Mouse (Mus musculus): Measurements from ENCODE around the gene Nom1.

Nom1 gene

DNA sequence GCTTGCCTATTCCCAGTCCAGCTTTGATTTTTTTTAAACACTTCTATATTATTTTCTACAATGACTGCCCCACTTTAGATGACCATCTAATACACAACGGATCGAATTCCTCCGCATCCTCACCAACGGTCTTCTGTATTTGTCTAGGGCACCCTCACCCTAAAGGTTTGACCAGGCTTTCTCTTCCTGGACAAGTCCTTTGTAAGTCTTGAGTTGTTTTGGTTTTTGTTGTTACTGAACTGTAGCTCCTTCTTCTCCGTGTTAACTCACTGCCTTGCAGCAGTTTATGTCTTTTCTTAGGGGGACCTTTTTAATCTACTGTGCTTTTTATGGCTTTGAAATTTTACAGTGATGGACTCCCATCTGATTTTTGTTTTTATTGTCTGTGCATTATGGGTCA lies 35.8 kb downstream of the Nom1 start:
- in situ Hi-C loops (cut with MboI; ENCODE audit: unreplicated experiment in 2 of 2): no loop called here

DNA sequence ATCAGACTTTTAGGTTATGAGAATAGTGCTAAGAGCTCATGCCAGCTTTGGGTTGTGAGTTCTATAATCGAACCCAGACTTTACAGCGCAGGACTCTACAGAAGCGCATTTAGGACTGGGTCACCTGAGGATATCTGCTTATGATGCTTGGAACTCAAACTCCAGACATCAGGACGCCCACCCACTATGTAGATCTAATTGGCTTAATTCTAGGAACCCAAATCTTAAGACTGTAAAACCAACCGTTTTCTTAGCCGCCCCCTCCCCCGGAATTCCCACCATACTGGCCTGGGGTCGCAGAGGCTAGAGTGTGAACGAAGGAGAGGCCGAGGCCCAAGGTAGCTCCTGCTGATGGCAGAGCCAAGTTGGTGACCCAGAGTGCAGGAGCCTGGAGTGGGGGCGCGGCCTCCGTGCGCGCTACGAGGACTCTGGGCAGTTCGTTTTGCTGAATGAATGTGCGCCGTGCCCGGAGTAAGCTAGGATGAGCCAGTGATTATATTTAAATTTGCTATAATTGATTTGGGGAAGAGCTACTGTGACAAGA lies 36.5 kb downstream of the Nom1 start:
- in situ Hi-C loops (cut with MboI; ENCODE audit: unreplicated experiment in 2 of 2): no loop called here

DNA sequence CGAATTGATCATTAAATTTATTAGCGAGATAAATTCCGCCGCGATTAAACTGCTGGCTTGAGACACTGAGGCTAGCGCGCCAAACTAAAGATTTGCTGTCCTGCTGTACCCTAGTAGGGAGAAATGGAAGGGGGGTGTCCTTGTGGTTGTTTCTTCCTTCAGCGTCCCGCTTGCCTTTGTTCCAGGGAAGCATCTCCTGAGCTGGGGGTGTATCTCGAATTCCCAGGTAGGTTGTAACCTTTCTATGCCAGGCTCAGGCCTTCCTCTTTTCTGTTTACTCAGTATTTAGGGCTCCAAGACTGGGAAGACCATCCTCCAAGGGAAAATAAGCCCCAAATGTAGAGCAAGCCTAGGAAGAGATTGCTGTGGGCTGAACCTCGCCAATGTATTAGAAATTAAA lies 36.9 kb downstream of the Nom1 start:
- in situ Hi-C loops (cut with MboI; ENCODE audit: unreplicated experiment in 2 of 2): no loop called here

DNA sequence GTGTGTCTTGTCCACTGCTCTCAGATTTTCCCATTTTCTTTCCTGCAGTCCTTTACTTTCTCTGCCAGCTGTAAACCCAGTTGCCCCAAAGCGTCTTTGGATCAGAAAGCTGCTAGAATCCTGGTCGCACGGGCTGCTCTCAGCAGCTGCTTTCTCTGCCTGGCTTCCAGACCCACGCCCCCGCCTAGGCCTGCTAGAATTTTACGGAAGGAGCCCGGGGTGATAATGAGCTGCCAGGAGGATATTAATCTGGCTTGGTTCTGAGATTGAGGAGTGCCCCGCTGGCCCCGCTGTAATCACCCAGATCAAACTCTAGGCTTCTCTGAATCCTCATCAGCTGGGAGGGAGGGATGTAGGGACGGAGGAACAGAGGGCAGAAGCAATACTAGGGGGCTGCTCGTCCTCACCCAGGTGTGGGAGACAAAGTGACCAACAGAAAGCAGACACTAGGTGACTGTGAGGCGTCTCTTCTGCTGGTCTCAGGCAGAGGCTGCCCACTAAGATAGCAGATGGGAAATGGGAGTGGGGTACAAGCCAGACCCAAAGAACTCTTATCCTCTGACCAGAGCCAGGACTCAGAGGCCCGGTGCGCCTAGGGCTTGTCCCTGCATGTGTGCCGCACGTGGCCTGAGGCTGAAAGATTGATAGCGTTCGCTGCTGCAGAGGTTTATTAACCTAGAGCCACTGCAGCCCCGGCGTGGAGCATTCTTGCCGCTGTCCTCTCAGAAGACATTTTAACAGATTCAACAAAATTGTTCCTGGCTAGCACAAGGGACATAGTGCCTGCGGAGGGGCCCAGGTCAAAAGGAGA lies 37.6 kb downstream of the Nom1 start:
- in situ Hi-C loops (cut with MboI; ENCODE audit: unreplicated experiment in 2 of 2): no loop called here

DNA sequence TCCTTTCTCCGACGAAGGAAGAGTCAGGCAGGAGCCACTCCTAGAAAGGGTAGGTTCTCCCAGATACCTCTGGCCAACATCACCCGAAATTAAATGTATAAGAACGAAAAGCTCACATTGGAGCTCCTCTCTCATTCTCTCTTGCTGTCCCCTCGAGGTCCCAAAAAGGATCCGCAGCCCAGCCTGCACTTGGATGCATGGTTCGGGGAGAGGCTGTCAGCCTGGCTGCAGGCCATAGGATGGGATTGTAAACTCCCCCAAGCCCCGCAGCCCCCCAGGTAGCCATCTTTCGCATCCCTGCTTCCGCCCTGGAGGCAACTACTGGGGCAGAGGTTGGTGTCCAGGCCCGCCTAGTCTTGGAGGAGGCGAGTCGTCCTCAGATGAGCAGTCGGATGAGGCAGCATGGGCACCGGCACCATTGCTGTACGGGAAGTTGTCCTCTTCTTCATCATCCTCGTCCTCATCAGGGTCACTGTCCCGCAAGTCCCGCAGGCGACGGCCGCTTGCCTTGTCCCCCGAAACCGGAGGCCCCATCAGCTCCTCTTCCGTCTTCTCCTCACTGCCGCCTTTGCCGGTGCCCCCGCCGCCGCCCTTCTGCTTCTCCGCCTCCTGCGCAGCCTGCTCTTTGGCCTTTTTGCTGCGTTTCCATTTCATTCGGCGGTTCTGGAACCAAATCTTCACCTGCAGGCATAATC lies 39.2 kb downstream of the Nom1 start:
- in situ Hi-C loops (cut with MboI; ENCODE audit: unreplicated experiment in 2 of 2): no loop called here

DNA sequence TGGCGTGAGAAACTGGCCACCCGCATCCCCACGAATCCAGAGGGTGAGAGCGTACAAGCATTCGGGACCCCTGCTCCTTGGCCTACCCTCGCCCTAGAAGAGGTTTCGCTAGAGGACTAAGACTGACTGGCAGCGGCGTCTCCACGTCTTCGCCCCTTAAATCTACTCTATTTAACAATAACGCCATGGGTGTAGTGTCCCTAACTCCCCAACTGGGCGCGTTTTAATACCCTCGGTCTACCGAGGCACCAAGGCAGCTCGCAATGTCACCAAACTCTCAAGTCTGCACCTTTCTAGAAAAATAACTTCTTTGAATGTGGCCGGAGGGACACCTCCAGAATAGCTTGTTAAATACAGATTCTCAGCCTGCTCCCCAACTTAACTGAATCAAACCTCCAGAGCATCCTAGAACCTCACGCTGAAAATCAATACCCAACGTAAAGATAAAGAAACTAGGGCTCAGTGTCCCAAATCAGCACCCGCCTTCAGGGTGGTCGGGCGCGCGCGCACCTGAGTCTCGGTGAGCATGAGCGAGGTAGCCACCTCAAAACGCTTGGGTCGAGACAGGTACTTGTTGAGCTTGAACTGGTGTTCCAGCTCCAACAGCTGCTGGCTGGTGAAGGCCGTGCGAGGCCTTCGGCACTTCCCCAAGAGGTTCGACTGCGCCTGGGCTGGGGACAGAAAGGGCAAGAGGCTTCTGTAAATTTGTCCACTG lies 39.9 kb downstream of the Nom1 start:
- in situ Hi-C loops (cut with MboI; ENCODE audit: unreplicated experiment in 2 of 2): no loop called here

DNA sequence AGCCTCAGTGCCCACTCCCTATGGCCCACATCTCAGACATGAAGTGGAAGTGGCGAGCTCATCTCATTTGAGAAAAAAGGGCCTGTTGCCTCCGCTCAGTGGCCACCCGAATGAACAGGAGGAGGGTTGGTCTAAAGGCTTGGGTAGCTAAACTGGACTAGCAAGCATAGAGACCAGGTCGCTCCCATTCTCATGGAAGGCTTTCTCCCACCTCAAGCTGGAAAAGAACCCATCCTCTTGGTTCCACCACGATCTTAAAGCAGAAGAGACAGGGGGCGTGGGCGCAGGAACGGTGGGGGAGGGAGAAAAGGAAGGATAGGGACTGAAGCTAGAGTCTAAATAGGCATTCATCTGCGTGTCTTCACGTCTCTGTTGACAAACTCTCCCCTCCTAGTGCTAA lies 40.6 kb downstream of the Nom1 start:
- in situ Hi-C loops (cut with MboI; ENCODE audit: unreplicated experiment in 2 of 2): no loop called here

DNA sequence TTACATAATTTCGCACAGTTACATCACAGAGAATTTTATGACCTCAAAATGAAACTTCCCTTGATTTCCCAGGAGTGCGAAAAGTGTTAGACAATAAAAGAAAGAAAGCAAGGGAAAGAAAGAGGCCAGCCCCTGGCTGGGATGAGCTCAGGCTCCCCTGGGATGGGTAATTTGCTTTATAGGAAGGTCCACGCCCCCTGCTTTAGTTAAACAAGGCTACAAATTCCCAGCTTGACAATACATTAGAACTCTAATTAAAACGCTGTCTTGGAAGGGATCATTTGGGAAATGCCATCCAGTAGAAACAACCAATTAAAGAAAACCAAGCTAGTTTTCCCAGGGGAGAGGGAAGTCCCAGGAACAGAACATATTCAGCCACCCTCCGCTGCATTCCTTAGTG lies 41.1 kb downstream of the Nom1 start:
- in situ Hi-C loops (cut with MboI; ENCODE audit: unreplicated experiment in 2 of 2): no loop called here

DNA sequence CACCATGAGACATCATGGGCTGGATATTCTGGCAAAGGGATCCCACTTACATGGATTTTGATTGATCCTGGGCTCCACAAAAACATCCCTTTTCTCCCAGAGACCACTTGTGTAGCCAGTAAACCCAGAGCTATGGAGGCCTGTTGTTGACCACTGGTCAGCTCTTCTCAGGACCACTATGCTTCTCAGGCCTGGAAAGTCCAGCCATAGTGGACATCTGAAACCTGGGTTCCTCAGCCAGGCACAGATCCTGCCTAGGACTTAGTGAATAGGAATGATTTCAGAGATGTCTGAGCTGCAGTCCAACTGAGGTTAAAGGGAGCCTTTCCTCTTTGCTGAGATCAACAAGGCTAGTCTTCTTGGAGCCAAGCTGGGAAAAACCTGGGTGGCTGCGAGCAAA lies 41.6 kb downstream of the Nom1 start:
- in situ Hi-C loops (cut with MboI; ENCODE audit: unreplicated experiment in 2 of 2): no loop called here

DNA sequence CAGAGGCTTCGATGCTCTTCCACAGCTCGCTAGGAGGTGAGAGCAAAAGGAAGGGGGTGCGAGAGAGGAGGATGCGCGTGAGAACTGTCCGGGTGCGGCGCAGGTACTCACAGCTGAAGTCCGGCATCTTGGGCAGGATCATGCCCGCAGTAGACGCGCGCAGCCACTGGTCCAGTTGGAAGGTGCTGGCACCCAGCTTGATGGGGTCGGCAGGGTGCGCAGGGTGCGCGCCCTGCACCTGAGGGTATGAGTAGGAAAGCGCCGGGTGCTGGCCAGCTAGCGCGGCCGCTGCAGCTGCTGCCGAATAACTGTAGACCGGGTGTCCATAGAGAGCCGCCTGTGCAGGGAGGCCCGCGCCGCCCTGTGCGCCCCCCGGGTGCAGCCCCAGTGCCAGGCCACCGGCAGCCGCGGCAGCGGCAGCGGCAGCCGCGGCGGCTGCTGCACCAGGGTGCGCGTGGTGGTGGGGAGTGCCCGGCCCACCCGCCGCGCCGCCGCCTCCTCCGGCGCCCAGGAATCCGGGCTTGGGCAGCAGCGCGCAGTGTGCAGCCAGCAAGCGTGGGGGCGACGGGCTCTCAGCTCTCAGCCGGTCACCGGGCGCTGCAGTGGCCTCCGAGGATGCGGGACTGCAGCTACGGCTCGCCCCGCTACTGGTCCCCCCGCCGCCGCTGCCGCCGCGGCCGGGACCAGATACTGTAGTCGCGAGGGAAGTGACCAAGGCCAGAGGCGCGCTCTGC lies 43.2 kb downstream of the Nom1 start:
- in situ Hi-C loops (cut with MboI; ENCODE audit: unreplicated experiment in 2 of 2): no loop called here

DNA sequence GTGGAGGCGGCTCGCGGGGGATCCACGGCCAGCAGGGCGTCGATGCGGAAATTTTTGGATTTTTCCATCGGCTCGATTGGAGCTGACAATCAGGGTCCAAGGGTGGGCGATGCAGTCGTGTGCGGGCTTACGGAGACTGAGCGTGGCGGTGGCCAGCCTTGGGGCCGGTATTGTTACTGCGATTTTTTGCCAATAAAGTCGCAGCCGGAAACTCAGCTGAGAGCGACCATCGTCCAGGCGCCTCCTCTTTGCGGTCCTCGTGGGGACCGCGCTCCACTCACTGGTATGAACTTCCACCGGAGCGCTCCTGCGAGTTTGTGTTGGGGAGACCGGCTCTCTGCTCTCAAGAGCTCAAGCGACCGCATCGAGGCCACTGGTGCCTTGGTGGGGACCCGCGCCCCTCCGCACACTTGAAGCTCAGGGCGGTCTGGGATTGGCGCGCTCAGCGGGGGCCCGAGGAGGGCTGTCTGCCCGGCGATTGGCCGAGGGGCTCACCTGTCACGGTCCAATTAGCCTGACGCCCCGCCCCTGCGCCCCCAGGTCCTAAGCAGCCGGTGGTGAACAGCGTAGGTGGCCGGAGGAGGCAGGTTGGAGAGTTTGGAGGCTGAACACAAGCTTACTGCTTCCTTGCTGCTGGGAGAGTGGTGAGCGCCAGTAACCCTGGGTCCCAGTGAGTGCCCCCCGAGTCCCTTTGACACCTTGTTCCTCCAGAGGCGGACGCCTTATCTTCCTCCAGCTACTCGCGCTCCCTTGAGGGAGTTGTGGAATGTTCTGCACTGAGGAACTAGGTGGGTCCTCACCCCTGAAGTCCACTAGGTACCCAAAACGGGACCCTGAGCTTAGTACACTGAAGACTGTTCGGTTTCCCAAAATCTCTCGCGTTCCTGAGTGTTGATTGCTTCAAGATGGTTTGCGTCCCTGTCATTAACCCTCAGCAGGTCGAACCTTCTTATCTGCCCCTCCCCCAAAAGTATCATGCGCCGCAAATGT lies 44.0 kb downstream of the Nom1 start, which contains the start of gene Mnx1:
Mnx1 (minus strand) TSS at position 263 of the 990 bp plus-strand sequence.
- in situ Hi-C loops (cut with MboI; ENCODE audit: unreplicated experiment in 2 of 2): no loop called here

DNA sequence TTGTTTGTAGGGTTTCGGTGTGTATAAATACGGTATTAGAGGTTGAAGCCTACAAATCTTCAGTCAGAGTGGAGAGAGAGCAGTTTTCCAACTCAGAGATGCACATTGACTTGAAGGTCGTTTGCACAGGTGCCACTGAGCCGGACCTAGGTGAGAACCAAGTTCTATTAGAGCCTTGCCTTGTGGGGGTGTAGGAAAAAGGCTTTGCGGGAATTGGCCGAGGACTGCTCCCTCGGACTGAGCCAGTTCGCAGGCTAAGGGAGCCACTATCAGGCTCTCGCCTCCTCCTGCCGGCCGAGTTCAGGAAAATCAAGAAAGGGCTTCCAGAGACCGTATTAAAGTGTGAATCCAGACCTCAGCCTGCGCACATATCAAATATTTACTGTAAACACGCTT lies 44.7 kb downstream of the Nom1 start:
- in situ Hi-C loops (cut with MboI; ENCODE audit: unreplicated experiment in 2 of 2): no loop called here

DNA sequence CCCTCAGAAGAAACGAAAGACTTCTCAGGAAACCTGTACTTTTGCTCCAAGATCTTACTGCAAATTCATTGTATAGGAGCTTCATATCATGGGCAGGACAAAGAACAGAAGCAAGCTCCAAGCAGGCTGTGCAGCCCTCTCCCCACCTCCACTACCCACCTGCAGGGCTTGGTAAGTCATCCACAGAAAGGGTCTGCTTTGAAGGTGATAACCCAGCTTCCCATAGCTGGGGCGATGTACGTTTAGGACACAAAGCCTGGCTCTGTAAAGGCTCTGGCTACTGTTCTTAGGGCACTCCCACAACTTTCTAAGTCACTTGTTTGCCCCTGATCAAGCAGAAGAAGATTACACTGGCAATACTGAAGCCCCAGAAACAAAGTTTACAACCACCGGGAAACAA lies 49.3 kb downstream of the Nom1 start:
- in situ Hi-C loops (cut with MboI; ENCODE audit: unreplicated experiment in 2 of 2): no loop called here

DNA sequence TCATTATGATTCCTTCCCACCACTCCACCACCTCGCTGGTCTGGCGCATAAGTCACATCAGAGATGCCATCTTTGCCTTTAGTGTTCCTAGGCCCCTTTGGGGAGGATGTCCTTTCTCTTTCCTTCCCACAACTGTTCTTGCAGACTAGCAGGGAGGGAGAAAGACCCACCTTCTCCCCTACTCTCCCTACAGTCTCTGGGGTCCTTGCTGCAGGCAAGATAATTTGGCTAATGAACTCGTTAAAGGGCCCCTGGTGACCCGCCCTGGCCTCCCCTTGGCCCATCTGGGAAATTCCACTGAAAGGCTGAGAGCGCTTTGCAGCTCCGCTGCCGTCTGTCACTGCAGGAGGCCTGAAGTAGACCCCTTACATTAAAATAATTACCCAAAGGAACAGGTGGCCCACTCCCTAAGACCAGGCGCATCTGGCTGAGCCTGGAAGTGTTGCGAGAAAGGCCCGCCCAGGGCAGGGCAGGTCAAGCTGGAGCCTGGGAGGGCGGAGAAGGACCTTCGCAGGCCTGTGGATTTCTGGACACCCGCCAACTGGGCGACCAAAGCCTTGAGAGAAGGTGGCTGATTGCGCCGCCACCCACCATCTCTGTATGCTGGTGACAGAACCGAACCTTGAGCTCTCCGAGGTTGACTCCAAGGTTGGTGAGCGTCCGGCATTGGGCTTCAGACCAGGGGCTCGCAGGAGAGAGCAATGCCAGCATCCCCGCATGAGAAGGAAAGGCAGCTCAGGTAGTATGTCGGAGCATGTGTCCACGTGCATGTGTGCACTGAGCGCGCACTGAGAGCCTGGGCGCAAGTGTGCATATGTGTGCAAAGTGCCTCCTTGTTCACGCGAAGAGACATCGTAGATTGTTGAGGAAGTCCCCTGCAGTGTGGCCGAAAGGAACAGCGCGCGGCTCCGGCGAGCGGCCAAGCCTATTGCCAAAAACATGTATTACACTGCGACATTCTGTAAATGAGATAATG lies 50.8 kb downstream of the Nom1 start:
- in situ Hi-C loops (cut with MboI; ENCODE audit: unreplicated experiment in 2 of 2): no loop called here

DNA sequence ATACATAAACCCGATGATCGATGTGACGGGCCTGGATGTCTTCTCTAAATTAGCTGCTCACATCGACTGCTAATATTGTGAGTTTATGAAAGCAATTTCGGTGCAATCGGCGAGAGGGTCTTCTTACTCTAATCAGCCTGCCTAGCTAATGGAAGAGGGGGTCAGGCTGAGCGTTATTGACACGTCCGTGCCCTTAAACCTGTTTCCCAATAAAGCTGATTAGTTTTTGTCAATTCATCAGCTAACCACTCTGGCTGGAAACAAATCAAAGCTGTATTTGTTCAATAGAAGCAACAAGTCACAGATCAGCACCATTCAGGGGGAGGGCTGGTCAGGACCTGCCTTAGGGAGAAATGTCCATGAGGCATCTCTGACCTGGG lies 51.5 kb downstream of the Nom1 start:
- in situ Hi-C loops (cut with MboI; ENCODE audit: unreplicated experiment in 2 of 2): no loop called here

DNA sequence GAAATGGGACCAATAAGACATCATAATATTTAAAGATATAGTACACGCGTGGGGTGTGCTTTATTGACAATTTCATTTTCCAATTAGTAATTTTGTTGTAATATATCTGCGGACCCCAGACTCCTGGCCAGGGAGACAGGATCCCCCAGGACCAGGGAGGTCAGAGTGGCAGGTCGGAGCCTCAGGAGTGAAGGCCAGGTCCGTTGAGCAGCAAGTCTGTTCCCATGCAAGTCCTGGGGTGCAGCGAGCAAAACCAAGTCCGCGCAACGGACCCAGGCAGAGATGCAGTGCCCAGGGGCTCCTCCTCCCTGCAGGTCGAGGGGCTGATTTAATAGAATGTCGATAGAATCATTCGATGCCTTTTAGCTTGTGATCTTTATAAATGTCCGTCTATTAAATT lies 52.9 kb downstream of the Nom1 start:
- in situ Hi-C loops (cut with MboI; ENCODE audit: unreplicated experiment in 2 of 2): no loop called here

DNA sequence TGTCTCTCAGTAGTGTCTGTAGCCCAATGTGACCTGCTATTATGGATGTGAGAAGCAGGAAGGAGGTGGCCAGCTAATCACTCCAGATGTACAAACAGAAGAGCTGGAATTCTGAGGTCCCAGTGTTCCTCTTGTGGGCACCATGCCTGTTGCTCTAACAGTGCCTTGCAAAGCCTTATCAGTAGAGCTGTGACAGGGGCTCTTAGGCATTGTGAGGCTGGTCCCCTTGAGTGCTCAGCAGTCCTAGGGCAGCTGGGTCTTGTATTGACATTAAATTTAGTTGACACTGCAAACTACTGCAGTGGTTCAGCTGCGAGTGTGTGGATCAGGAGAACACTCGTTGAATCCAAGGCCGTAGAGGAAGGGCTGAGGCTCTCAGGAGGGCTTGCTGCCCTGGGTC lies 72.5 kb downstream of the Nom1 start:
- in situ Hi-C loops (cut with MboI; ENCODE audit: unreplicated experiment in 2 of 2): no loop called here
